Mouse (Mus musculus) heart, adult 2 months (tissue): Measurements from ENCODE around the gene Brinp3.

Source experiments
- CTCF ChIP-seq: fragments of 200-600 bp; IDR thresholded peaks from 2 replicates; pipeline ENCODE4 v1.8.1; 2022; ENCODE audit warnings: antibody characterized with exemption, mild to moderate bottlenecking, moderate library complexity
- EP300 ChIP-seq: fragments of 200-500 bp; IDR thresholded peaks from 2 replicates; pipeline ENCODE4 v1.6.1; 2011; ENCODE audit warnings: low read depth, low read length, control low read depth; ENCODE audit not compliant: insufficient read depth
- POLR2A ChIP-seq: fragments of 200-500 bp; IDR thresholded peaks from 2 replicates; pipeline ENCODE4 v1.6.1; 2011; ENCODE audit warnings: mild to moderate bottlenecking, low read depth, low read length, control low read depth; ENCODE audit not compliant: insufficient read depth

DNA sequence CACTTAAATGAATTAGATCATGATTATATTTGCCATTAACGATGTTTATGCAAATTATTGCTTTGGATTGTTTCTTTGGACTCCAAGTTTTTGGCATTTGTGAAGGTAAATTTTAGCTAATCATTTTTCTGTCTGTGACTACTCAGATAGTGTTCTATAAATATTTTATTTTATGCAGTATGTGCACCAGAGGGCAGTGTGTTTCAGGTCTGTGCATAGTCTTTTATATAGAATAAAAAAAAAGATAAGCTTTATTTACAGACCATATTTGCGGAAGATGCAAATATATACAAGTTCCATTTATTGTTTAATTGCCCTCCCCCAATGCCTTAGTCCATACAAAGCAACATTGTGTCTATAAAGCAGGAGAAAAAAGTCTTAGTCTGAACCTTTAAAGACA, 20.8 kb downstream of the Brinp3 start:
- no peak for TF ChIP-seq EP300
- no peak for TF ChIP-seq CTCF
- TF ChIP-seq POLR2A = no peak
